Mouse (Mus musculus) intestine, embryonic 14.5 days (tissue): ENCODE results near the gene Fosl1. TPM values are rescaled to one million over a fixed set of nuclear protein-coding genes. Genes with fewer than 3 reads are reported as not detected.

Experiments used
- ATAC-seq: fragments of 200-750 bp; cut with Nextera tagmentation; replicated peaks from 2 replicates; pipeline ENCODE4 v1.8.0; 2017; ENCODE audit warnings: low read depth, moderate number of reproducible peaks, moderate TSS enrichment, moderate library complexity; ENCODE audit not compliant: low FRiP score, low TSS enrichment
- DNase-seq: peaks from one replicate; pipeline ENCODE4 v3.0.0-alpha.2; 2018; ENCODE audit warnings: low spot score
- H3K27ac ChIP-seq: fragments of 300-500 bp; sonication (generic); 2 replicates; pipeline ENCODE4 v1.5.1; 2014; ENCODE audit warnings: low read depth, mild to moderate bottlenecking, control low read depth
- H3K27me3 ChIP-seq: fragments of 300-500 bp; sonication (generic); replicated peaks from 2 replicates; pipeline ENCODE4 v1.6.1; 2014; ENCODE audit warnings: low read length, control low read depth; ENCODE audit not compliant: control insufficient read depth, insufficient read depth
- H3K36me3 ChIP-seq: fragments of 300-500 bp; sonication (generic); 2 replicates; pipeline ENCODE4 v1.6.1; 2014; ENCODE audit warnings: low read length, control low read depth; ENCODE audit not compliant: control insufficient read depth, insufficient read depth
- H3K4me1 ChIP-seq: fragments of 300-500 bp; sonication (generic); replicated peaks from 2 replicates; pipeline ENCODE4 v1.6.1; 2014; ENCODE audit warnings: low read length, control low read depth, mixed read lengths; ENCODE audit not compliant: control insufficient read depth, insufficient read depth
- H3K4me2 ChIP-seq: fragments of 300-500 bp; sonication (generic); 2 replicates; pipeline ENCODE4 v1.6.1; 2014; ENCODE audit warnings: low read length
- H3K4me3 ChIP-seq: fragments of 300-500 bp; sonication (generic); 2 replicates; pipeline ENCODE4 v1.5.1; 2014; ENCODE audit warnings: low read depth, low read length, control low read depth, mixed read lengths
- H3K9ac ChIP-seq: fragments of 300-500 bp; sonication (generic); 2 replicates; pipeline ENCODE4 v1.6.1; 2014; ENCODE audit warnings: mild to moderate bottlenecking, low read length
- H3K9me3 ChIP-seq: fragments of 300-500 bp; sonication (generic); 2 replicates; pipeline ENCODE4 v1.6.1; 2016; ENCODE audit warnings: low read length, control low read depth; ENCODE audit not compliant: control insufficient read depth
- WGBS: fragments of 180-500 bp; shearing (Covaris S2); extraction: QIAGEN DNeasy Blood & Tissue Kit; methylation state at CpG from one replicate; pipeline ENCODE4 v1.1.7; 2014; 5-methylcytosine and 5-hydroxymethylcytosine counted together
- polyA plus RNA-seq: library from polyadenylated mRNA; unstranded; fragments of >200 nt; fragmentation: Nextera tagmentation; extraction: Ambion mirVana; gene quantifications from 2 replicates; pipeline ENCODE4 v1.2.1, GENCODE M21; 2014

Fosl1 gene
- polyA plus RNA-seq, 1 experiment from 2014 or later, result not detected

GRCm38 (mm10) chr19:5494314-5494713 lies 47.0 kb downstream of the Fosl1 start:
- no peak for ATAC-seq
- no peak overlapping the region for H3K27ac ChIP-seq
- H3K36me3 ChIP-seq, result peaks cover 56% of the 10 kb centered on the region

GRCm38 (mm10) chr19:5495353-5496051 lies 48.2 kb downstream of the Fosl1 start:
- 83% methylated on average over 12 of the region's 12 CpGs for WGBS
- peaks cover 56% of the 10 kb centered on the region for H3K36me3 ChIP-seq

More at GRCm38 (mm10) chr19:5494314-5494713, 47.0 kb downstream of the Fosl1 start:
- WGBS, result 86% methylated on average over 3 of the region's 3 CpGs
- Histone ChIP-seq H3K9ac (no peak overlapping the region), H3K27me3 (no peaks in the 10 kb centered on the region), H3K4me3 (no peak overlapping the region), H3K4me1 (peaks cover 6% of the 10 kb centered on the region), H3K4me2 (no peak overlapping the region), H3K9me3 (no peaks in the 10 kb centered on the region)
- no peak for DNase-seq

GRCm38 (mm10) chr19:5496052-5496370 lies 48.7 kb downstream of the Fosl1 start:
- H3K36me3 ChIP-seq, result peaks cover 56% of the 10 kb centered on the region
- H3K4me1 ChIP-seq, result peaks cover 5% of the 10 kb centered on the region
- H3K27me3 ChIP-seq, result no peaks in the 10 kb centered on the region
- H3K4me2 ChIP-seq, result no peak overlapping the region
- WGBS, result 80% methylated on average over 16 of the region's 16 CpGs
- H3K9me3 ChIP-seq, result no peaks in the 10 kb centered on the region
- no peak overlapping the region for H3K4me3 ChIP-seq
- H3K27ac ChIP-seq, result no peak overlapping the region
- DNase-seq (no peak), ATAC-seq (no peak)
- no peak overlapping the region for H3K9ac ChIP-seq

More at GRCm38 (mm10) chr19:5495353-5496051, 48.2 kb downstream of the Fosl1 start:
- H3K27me3 ChIP-seq, result no peaks in the 10 kb centered on the region
- H3K9me3 ChIP-seq, result no peaks in the 10 kb centered on the region
- peaks cover 5% of the 10 kb centered on the region for H3K4me1 ChIP-seq
- no peak overlapping the region for H3K4me2 ChIP-seq
- no peak for ATAC-seq
- H3K9ac ChIP-seq, result no peak overlapping the region
- no peak for DNase-seq
- no peak overlapping the region for H3K27ac ChIP-seq
- no peak overlapping the region for H3K4me3 ChIP-seq

- DNase-seq, result no peak
- no peak overlapping the region for H3K27ac ChIP-seq
- ATAC-seq, result no peak
- H3K9me3 ChIP-seq, result no peaks in the 10 kb centered on the region
- H3K9ac ChIP-seq, result no peak overlapping the region
- WGBS, result 82% methylated on average over 2 of the region's 2 CpGs
- H3K4me3 ChIP-seq, result no peak overlapping the region
- no peaks in the 10 kb centered on the region for H3K4me1 ChIP-seq
- no peak overlapping the region for H3K4me2 ChIP-seq
- H3K27me3 ChIP-seq, result no peaks in the 10 kb centered on the region
- H3K36me3 ChIP-seq, result peaks cover 21% of the 10 kb centered on the region
Measured at GRCm38 (mm10) chr19:5500330-5500875, 53.1 kb downstream of the Fosl1 start.

- no peaks in the 10 kb centered on the region for H3K4me1 ChIP-seq
- no peak for DNase-seq
- H3K27ac ChIP-seq, result no peak within 1 kb of the TSS
- H3K36me3 ChIP-seq, result no peaks in the 10 kb centered on the region
- no peaks in the 10 kb centered on the region for H3K9me3 ChIP-seq
- H3K27me3 ChIP-seq, result no peaks in the 10 kb centered on the region
- H3K4me3 ChIP-seq, result no peak within 1 kb of the TSS
- ATAC-seq, result no peak
- 50% methylated on average over 16 of the region's 17 CpGs for WGBS
- no peak within 1 kb of the TSS for H3K9ac ChIP-seq
- no peak within 1 kb of the TSS for H3K4me2 ChIP-seq
Measured at GRCm38 (mm10) chr19:5503687-5504086, 56.3 kb downstream of the Fosl1 start, which contains the start of gene 1700020D05Rik. Gene 1700020D05Rik (minus strand): TSS chr19:5503787.

Other genes starting within 250 kb of the Fosl1 start
- gene Pacs1, start 174.4 kb upstream of the Fosl1 start, polyA plus RNA-seq, result 22.9 and 23.4 TPM in 2 replicates
- 321 and 334 TPM in 2 replicates for gene Sf3b2, start 152.1 kb upstream of the Fosl1 start, polyA plus RNA-seq
- gene Gal3st3, start 149.2 kb upstream of the Fosl1 start, polyA plus RNA-seq, result 2.9 and 3.3 TPM in 2 replicates
- not detected in 2 replicates for gene Catsper1, start 111.8 kb upstream of the Fosl1 start, polyA plus RNA-seq
- 1.8 and 2.5 TPM in 2 replicates for gene Cst6, start 98.0 kb upstream of the Fosl1 start, polyA plus RNA-seq
- 55.4 and 59.7 TPM in 2 replicates for gene Eif1ad, start 80.8 kb upstream of the Fosl1 start, polyA plus RNA-seq
- 499 and 514 TPM in 2 replicates for gene Banf1, start 80.4 kb upstream of the Fosl1 start, polyA plus RNA-seq
- gene Sart1, start 58.8 kb upstream of the Fosl1 start, polyA plus RNA-seq, result 57.1 and 69.1 TPM in 2 replicates
- gene Tsga10ip, start 45.0 kb upstream of the Fosl1 start, polyA plus RNA-seq, result 2.8 TPM in 1 of 2 replicates, not detected in the other
- gene Drap1, start 22.6 kb upstream of the Fosl1 start, polyA plus RNA-seq, result 170 and 173 TPM in 2 replicates
- gene AI837181, start 22.4 kb upstream of the Fosl1 start, polyA plus RNA-seq, result 34.2 and 41.2 TPM in 2 replicates
- gene Ccdc85b, start 10.3 kb downstream of the Fosl1 start, polyA plus RNA-seq, result 7.1 TPM in 2 replicates
- gene Fibp, start 13.1 kb downstream of the Fosl1 start, polyA plus RNA-seq, result 111 and 112 TPM in 2 replicates
- 1.6 and 2.0 TPM in 2 replicates for gene Ctsw, start 21.0 kb downstream of the Fosl1 start, polyA plus RNA-seq
- gene Efemp2, start 26.4 kb downstream of the Fosl1 start, polyA plus RNA-seq, result 136 and 151 TPM in 2 replicates
- gene Mus81, start 40.9 kb downstream of the Fosl1 start, polyA plus RNA-seq, result 37.0 and 38.3 TPM in 2 replicates
- gene Cfl1, start 42.9 kb downstream of the Fosl1 start, polyA plus RNA-seq, result 2,844 and 3,105 TPM in 2 replicates
- gene 1700020D05Rik, start 56.2 kb downstream of the Fosl1 start, polyA plus RNA-seq, result not detected in 2 replicates
- 9.4 and 10.8 TPM in 2 replicates for gene Snx32, start 63.0 kb downstream of the Fosl1 start, polyA plus RNA-seq
- 17.5 and 18.6 TPM in 2 replicates for gene Ovol1, start 113.1 kb downstream of the Fosl1 start, polyA plus RNA-seq
- 6.1 and 6.5 TPM in 2 replicates for gene Ap5b1, start 120.5 kb downstream of the Fosl1 start, polyA plus RNA-seq
- 124 and 131 TPM in 2 replicates for gene Rnaseh2c, start 154.3 kb downstream of the Fosl1 start, polyA plus RNA-seq
- 31.8 and 33.3 TPM in 2 replicates for gene Kat5, start 162.7 kb downstream of the Fosl1 start, polyA plus RNA-seq
- gene Rela, start 189.9 kb downstream of the Fosl1 start, polyA plus RNA-seq, result 46.7 and 51.2 TPM in 2 replicates
- 18.0 and 21.7 TPM in 2 replicates for gene Sipa1, start 216.2 kb downstream of the Fosl1 start, polyA plus RNA-seq
- gene Map3k11, start 241.2 kb downstream of the Fosl1 start, polyA plus RNA-seq, result 23.2 and 28.8 TPM in 2 replicates
- gene Pcnx3, start 241.4 kb downstream of the Fosl1 start, polyA plus RNA-seq, result 27.6 and 30.8 TPM in 2 replicates